Mouse (Mus musculus): Measurements from ENCODE around the gene March1.
"Not testable (repeated sequence)": the region's sequence is repeated elsewhere in the genome, so short reads cannot be mapped to it uniquely, and the experiment has no call there.

Gene March1

DNA sequence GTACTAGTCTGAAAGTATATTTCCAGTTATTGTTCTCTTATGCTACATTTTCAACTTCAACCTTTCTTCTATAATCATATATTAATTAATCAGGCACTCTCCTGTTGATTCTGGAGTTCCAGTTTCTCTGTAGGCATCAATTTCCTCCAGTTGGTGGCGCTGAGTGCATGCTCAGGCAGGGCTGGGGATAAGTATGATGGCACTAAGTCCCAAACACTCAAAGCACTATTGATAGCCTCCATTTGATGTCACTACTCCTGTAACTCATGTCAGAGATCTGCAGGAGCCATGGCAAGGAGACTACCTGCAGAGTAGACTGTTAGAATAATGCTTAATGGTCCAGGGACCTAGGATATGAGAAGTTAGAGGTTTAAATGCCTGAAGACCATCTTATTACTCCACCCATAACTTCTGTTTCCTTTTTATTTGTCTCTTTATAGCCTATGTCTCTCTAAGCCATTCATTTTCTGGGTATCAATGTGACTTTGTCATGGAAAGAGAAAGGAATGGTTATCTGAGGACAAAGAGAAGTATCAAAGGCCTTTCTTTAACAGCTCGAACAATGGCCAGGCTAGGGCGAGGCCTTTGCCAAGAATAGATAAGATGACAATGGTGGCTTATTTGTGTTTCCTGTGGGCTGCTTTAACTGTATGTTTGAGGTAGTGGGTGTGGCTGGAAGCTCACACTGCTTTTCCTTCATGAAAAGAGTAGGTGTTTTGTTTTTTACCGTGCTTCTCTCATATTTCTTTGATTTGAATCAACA is 705.5 kb downstream of the March1 start:
- DNase-seq = peak; percentile 39

DNA sequence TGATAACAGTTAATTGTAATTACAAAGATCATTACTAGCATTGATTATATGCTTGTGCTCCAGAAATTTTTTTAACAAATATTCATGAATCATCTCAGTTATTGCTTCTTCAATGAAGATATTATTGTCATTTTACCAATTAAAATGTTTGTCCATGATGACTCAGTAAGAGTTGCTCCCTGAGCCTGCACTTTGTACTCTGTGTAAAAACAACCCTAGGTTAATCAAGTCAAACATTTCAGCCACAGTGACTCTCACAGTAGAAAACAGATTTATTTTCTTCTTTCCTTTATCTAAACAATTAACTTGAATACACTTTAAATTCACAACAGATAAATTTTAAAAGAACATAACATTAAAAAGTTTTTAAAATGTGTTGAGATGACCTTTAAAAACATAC is 708.7 kb downstream of the March1 start:
- DNase-seq = no peak

DNA sequence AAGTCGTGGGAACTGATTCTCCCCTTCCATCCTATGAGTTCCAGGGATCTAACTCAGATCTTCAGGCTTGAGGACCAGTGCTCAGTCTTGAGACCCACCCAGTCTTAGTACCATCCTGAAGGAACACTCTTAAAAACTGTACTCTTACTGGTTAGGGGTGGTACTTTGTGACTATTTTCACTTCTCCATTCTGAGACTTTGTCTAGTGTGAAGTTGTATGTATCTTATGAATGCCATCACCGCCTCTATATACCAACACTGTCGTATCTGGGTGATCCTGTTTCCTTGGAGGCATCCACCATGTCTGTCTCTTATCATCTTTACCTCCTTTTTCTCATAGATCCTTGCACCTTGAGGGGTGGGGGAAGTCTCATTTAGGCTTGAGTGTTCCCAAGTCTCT is 714.5 kb downstream of the March1 start:
- DNase-seq = no peak

DNA sequence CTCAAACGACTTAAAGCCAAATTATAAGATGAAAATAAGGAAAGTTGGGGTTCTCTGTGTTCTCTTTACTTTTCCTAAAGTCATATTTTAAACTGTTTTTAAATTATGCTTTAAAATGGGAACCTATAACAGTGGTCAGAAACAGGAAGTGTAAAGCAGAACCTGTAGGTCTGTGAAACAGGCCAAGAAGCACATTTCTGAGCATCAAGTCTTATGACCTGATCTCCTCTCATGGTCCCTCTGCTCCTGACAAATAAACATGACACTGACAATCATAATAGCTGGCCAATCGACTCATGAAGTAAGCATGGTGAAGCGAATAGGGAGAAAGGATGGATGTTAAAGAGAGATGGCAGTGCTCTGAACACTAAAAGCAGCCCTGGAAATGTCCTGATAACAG is 716.6 kb downstream of the March1 start:
- no peak for DNase-seq

- no peak for DNase-seq
Measured at GRCm38 (mm10) chr8:66339551-66339950, 721.9 kb downstream of the March1 start.

- DNase-seq = no peak
Measured at GRCm38 (mm10) chr8:66342928-66343327, 725.2 kb downstream of the March1 start.

- DNase-seq = no peak
Measured at GRCm38 (mm10) chr8:66362882-66363801, 745.4 kb downstream of the March1 start.

- DNase-seq = no peak
Measured at GRCm38 (mm10) chr8:66383694-66384373, 766.1 kb downstream of the March1 start.

- no peak for DNase-seq
Measured at GRCm38 (mm10) chr8:66386008-66386407, 768.3 kb downstream of the March1 start.

GRCm38 (mm10) chr8:66388693-66389092 is 771.0 kb downstream of the March1 start:
- DNase-seq = no peak

- no peak for DNase-seq
Measured at GRCm38 (mm10) chr8:66391554-66391953, 773.9 kb downstream of the March1 start.

GRCm38 (mm10) chr8:66392900-66393299 is 775.2 kb downstream of the March1 start:
- no peak for DNase-seq

- no peak for DNase-seq
Measured at GRCm38 (mm10) chr8:66394148-66394547, 776.4 kb downstream of the March1 start.

DNA sequence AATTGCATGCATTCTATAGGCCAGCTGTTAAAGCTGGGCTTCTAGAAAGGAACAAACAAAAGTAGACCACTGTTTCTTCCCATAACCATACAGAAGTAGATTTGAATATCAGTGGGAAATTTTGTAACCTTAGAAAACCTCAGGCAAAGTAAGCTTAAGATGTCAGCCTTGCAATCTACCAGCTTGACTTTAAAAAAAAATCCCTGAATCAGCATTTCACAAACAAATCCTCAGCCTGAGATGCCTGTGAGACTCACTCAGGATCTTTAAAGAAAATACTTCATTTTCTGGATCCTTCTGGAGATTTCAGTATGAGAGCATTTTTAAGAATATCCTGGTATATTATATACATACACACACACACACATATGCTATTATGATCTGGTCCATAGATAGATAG is 780.1 kb downstream of the March1 start:
- DNase-seq = no peak

- DNase-seq = no peak
Measured at GRCm38 (mm10) chr8:66400050-66400449, 782.4 kb downstream of the March1 start.

DNA sequence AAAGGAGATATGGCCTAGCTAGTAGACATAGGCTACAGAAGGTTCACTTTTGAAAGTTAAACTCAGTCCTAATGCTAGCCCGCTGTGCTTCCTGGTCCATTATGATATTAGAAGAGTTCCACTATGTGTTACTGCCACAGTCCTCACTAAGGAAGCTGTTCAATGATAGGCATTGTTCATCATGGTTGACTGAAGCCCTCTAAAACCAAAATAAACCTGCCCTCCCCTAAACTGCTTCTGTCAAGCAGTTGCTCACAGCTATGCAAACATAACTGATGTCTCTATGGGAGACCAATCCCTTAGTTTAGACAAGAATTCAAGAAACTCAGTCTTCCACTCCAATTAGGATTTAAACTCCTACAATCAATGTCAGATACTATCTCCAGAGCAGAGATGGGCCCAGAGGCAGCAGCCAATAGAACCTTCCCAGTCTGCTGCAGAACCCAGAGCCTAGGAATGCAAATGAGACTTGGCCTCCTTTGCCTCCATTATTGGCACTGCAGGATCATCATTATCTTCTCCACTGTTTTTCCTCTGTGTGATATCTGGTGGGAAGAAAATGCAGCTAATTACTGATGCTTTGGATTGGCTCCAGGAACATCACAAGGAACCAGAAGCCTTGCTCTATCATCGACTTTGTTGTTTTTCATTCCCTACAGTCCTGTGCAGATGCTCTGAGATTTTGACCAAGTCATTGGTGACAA is 787.2 kb downstream of the March1 start:
- no peak for DNase-seq

DNA sequence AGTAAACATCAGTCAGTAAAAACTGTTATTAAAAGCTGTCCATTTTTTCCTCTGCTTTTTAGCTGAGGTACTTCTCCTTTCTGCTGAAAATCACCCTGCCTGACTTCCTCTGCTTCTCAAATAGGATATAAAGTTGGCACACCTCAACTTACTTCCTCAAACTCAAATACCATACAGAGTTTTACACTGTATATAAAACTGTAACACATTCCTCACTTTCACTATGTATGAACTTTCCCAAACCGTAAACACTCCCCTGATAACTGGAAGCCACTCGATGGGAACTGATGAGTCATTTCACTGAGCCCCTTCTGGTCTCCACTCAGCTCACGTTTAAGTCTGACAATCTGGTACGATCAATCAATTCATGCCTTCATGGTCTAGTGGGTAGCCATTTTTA is 788.1 kb downstream of the March1 start:
- not testable (repeated sequence) for DNase-seq

GRCm38 (mm10) chr8:66406596-66407361 is 789.1 kb downstream of the March1 start:
- DNase-seq = no peak

- no peak for DNase-seq
Measured at GRCm38 (mm10) chr8:66410080-66410615, 792.4 kb downstream of the March1 start.

GRCm38 (mm10) chr8:66413101-66413500 is 795.4 kb downstream of the March1 start:
- no peak for DNase-seq

- DNase-seq = no peak
Measured at GRCm38 (mm10) chr8:66415234-66415633, 797.5 kb downstream of the March1 start.

DNA sequence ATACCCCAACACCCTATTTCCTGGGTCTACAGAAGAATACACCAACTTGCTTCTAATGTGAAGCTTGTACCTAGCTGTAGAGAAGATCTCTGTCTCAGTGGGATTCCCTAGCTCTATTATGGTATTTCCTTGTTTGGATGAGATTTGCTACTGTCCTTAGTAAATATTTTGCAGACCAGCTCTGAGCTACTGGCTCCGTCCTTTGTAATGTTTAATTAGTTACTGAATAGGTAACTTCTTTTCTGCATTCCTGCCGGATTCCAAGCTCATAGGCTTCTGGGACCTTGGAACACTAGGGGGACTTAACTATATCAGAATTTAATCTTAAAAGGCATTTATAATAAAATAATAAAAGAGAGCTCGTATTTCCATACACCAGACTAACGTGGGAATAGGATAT is 799.9 kb downstream of the March1 start:
- peak; percentile 12 for DNase-seq
